Mouse (Mus musculus): ENCODE results near the gene Disp2. TPM values are rescaled to one million over a fixed set of nuclear protein-coding genes. Genes with fewer than 3 reads are reported as not detected.

Gene Disp2
- total and polyA plus RNA-seq, 3 experiments: 0.03 to 0.16 TPM; not detected in 1

DNA sequence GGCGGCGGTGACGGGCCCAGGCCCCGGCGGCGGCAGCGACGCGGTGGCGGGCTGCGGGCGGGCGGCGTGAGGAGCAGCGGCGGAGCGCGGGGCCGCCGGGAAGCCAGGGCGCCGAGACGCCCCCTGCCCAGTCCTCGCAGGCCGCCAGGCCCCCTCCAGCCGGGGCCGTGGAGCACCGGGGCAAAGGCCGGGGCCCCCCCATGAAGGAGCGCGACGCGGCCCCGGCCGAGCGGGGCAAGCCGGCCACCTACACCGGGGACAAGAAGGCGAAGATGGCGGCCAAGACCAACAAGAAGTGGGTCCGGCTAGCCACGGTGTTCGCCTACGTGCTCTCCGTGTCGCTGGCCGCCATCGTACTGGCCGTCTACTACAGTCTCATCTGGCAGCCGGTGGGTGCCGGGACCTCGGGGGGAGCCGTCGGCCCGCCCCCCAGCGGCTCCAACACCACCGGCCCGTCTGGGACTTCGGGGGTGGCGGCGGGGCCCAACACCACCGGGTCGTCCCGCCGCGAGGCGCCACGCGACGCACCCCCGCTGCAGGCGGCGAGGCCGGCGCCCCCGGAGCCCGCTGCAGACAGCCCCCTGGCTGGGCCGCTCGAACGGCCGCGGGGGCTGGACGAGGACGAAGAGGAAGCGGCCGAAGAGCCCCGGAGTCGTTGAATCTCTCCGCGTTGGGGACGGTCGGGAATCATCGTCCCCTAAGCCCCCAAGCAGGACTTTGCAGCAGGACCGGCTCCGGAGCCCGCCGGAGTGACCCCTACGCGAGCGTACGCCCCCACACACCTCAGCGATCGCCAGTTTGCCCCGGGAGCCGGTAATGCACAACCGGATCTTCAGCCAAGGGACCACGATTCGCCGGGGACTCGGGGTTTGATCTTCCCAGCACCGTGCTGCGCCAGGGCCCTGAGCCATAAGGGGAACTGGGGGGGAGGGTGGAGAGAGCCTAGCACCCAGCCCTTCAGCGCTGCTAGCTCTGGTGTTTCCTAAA is 33.3 kb upstream of the Disp2 start:
- TF ChIP-seq TAL1 (conservative IDR thresholded peaks at IDR 0.05; ENCODE audit: low read depth, low read length): no peak
- TF ChIP-seq CTCF (IDR thresholded peaks at IDR 0.05; ENCODE audit: low read depth, low read length): no peak
- no peak for TF ChIP-seq POLR2AphosphoS5 (IDR thresholded peaks at IDR 0.05; ENCODE audit: insufficient replicate concordance, low read depth, low read length)
- no peak for TF ChIP-seq GATA2 (IDR thresholded peaks at IDR 0.05; ENCODE audit: borderline replicate concordance, low read depth, low read length)
- H3K4me1 ChIP-seq (ENCODE audit: insufficient read depth, low read depth, low read length): peaks cover 51% of the 10 kb centered on the region

DNA sequence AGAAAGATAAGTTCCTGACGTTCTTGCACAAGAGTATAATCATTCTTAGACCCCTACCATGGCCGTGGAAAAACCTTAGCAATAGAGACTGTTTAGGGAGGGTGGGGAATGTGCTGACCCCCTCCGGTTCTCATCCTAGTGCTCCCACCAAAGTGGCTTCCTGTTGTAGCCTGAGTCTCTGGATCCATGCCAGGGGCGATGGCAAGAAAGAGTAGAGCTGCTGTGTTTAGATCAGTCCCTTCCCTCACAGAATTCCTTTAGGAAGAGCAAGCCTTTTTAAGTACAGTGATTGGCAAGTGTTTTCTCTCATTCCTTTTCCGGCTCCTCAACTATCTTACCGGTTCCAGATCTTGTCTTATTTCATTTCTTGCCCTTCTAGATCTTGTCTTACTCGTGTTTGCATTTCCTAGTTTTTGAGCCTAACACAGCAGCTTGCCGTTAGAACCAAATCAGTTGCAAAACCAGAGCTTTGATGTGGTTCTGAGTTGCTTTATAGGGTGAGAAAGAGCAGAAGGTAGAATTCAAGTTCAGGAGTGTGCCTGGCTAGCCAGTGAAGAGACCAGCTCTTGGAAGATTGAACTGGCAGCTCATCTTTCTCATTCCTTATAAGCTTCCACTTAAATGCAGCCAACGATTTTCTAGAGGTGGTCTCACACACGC is 32.1 kb upstream of the Disp2 start:
- H3K4me1 ChIP-seq (ENCODE audit: insufficient read depth, low read depth, low read length): peaks cover 61% of the 10 kb centered on the region
- peaks cover 50% of the 10 kb centered on the region for H3K36me3 ChIP-seq (replicated peaks)
- peaks cover 2% of the 10 kb centered on the region for H3K27me3 ChIP-seq (ENCODE audit: insufficient read depth, low read length)
- DNase-seq (ENCODE audit: low spot score): no peak
- no peak for TF ChIP-seq POLR2AphosphoS5 (IDR thresholded peaks at IDR 0.05; ENCODE audit: insufficient replicate concordance, low read depth, low read length)
- no peak for TF ChIP-seq CTCF (IDR thresholded peaks at IDR 0.05; ENCODE audit: low read depth, low read length)
- TF ChIP-seq TAL1 (conservative IDR thresholded peaks at IDR 0.05; ENCODE audit: low read depth, low read length): no peak
- peak overlapping the region; percentile 93; the same call in 1 of the 2 replicates for H3K4me3 ChIP-seq (ENCODE audit: low read depth, low read length)
- ATAC-seq (ENCODE audit: extremely low read depth, insufficient number of reproducible peaks, low FRiP score, poor library complexity, severe bottlenecking): no peak
- no peaks in the 10 kb centered on the region for H3K9me3 ChIP-seq (replicated peaks)

More for the DNA sequence above, 33.3 kb upstream of the Disp2 start:
- no peaks in the 10 kb centered on the region for H3K9me3 ChIP-seq (replicated peaks)
- ATAC-seq (ENCODE audit: extremely low read depth, insufficient number of reproducible peaks, low FRiP score, poor library complexity, severe bottlenecking) (0 out of 2 replicates have a peak, but pooled peaks have one; percentile 16), DNase-seq (ENCODE audit: low spot score) (peak; percentile 60)
- H3K36me3 ChIP-seq (replicated peaks): peaks cover 38% of the 10 kb centered on the region
- H3K4me3 ChIP-seq (ENCODE audit: low read depth, low read length): peak overlapping the region; percentile 93
- peaks cover 9% of the 10 kb centered on the region for H3K27me3 ChIP-seq (ENCODE audit: insufficient read depth, low read length)

DNA sequence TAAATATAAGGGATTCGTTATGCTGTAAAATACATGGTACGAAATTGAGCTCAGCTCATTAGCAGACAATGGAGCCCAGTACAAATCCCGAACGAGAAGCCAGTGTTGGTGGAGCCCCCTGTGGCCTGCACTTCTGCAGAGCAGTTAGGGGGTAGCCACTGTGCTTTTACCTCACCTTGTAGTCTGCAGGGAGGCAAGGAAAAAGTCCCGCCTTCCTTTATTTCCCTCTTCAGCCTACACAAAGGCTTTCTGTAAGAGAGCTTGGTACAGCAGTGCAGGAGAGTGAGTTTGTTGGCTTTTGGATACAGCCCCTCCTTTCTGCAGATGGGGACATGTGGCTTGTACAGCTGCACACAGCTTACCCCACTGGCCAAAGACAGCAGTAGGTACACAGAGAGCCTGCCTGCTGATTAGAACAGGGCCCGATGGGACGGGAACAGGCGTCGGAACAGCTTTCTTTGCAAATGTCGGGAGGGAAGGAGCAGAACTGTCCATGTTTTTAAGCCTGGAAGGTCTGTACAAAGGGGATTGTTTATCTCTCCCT is 30.1 kb upstream of the Disp2 start:
- Histone ChIP-seq H3K9me3 (replicated peaks) (no peaks in the 10 kb centered on the region), H3K4me1 (ENCODE audit: insufficient read depth, low read depth, low read length) (peaks cover 54% of the 10 kb centered on the region), H3K36me3 (replicated peaks) (peaks cover 57% of the 10 kb centered on the region), H3K4me3 (ENCODE audit: low read depth, low read length) (no peak overlapping the region), H3K27me3 (ENCODE audit: insufficient read depth, low read length) (no peaks in the 10 kb centered on the region)
- TF ChIP-seq TAL1 (conservative IDR thresholded peaks at IDR 0.05; ENCODE audit: low read depth, low read length): no peak
- no peak for TF ChIP-seq POLR2AphosphoS5 (IDR thresholded peaks at IDR 0.05; ENCODE audit: insufficient replicate concordance, low read depth, low read length)
- no peak for TF ChIP-seq GATA1 (IDR thresholded peaks at IDR 0.05; ENCODE audit: borderline replicate concordance, low read length)
- no peak for TF ChIP-seq GATA2 (IDR thresholded peaks at IDR 0.05; ENCODE audit: borderline replicate concordance, low read depth, low read length)
- TF ChIP-seq CTCF (IDR thresholded peaks at IDR 0.05; ENCODE audit: low read depth, low read length): no peak
- no peak for ATAC-seq (ENCODE audit: extremely low read depth, insufficient number of reproducible peaks, low FRiP score, poor library complexity, severe bottlenecking)
- no peak for DNase-seq (ENCODE audit: low spot score)

DNA sequence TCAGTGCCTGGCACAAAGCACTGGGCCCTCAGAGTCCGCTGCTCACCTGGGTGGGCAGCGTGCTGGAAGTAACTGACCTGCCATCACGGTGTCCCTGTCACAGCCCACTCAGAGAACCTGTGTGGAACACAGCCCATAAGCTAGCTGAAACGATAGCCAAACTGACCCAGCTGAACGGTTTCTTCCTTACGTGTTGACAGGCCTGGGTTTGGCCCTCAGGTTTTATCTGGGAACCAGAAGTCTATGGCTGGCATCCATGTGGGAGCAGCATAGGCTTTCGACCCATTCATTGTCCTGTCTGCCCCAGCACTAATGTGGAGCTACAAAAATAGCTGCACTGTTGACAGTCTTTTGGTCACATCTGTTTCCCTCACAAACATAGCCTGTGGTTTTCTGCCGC is 29.0 kb upstream of the Disp2 start:
- DNase-seq (ENCODE audit: low spot score) (no peak), ATAC-seq (ENCODE audit: extremely low read depth, insufficient number of reproducible peaks, low FRiP score, poor library complexity, severe bottlenecking) (no peak)
- H3K4me3 ChIP-seq (ENCODE audit: low read depth, low read length): no peak overlapping the region
- peaks cover 44% of the 10 kb centered on the region for H3K4me1 ChIP-seq (ENCODE audit: insufficient read depth, low read depth, low read length)
- H3K36me3 ChIP-seq (replicated peaks): peaks cover 57% of the 10 kb centered on the region
- no peaks in the 10 kb centered on the region for H3K9me3 ChIP-seq (replicated peaks)
- TF ChIP-seq GATA2 (IDR thresholded peaks at IDR 0.05; ENCODE audit: borderline replicate concordance, low read depth, low read length) (no peak), TAL1 (conservative IDR thresholded peaks at IDR 0.05; ENCODE audit: low read depth, low read length) (no peak), POLR2AphosphoS5 (IDR thresholded peaks at IDR 0.05; ENCODE audit: insufficient replicate concordance, low read depth, low read length) (no peak), GATA1 (IDR thresholded peaks at IDR 0.05; ENCODE audit: borderline replicate concordance, low read length) (no peak), CTCF (IDR thresholded peaks at IDR 0.05; ENCODE audit: low read depth, low read length) (no peak)
- no peaks in the 10 kb centered on the region for H3K27me3 ChIP-seq (ENCODE audit: insufficient read depth, low read length)

DNA sequence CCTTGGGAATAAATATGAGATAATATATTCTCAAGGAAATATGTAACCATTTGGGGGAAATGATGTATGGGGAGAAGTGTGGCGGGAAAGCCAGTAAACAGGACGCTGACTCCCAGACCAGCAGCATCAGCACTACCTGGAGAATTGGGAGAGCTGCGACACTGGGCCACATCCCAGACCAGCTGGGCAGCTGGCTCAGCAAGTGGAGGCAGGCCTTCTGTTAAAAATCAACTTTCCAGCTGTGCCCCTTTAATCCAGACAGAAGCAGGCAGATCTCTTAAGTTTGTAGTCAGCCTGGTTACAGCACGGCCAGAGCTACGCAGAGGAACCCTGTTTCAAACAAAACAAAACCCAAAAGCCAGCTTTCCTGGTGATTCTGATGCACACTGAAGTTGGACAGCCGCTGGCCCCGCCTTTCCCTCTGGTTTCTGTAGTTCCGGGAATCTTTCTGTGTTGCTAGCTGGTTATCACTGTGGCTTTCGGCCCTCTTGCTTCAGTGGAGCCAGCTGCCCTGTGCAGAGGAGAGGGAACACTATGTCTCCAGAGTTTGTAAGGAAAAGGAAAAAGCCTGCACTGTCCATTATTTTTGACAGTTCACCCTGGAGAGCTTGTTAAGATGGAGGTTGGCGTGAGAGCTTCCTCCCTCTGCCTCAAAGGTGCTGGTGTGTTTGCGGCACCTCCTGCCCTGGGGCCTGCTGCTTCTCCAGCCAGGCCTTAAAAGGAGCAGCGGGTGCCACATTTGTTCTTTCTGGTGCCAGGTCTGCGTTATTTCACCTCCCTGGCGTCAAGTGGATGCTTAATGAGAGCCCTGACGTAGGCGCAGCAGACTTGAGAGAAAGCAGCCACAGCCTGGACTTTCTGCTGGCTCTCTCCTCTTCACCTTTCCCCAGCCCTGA is 27.4 kb upstream of the Disp2 start:
- Histone ChIP-seq H3K4me3 (ENCODE audit: low read depth, low read length) (no peak overlapping the region), H3K4me1 (ENCODE audit: insufficient read depth, low read depth, low read length) (peaks cover 36% of the 10 kb centered on the region), H3K27me3 (ENCODE audit: insufficient read depth, low read length) (peaks cover 9% of the 10 kb centered on the region), H3K9me3 (replicated peaks) (no peaks in the 10 kb centered on the region), H3K36me3 (replicated peaks) (peaks cover 57% of the 10 kb centered on the region)
- ATAC-seq (ENCODE audit: extremely low read depth, insufficient number of reproducible peaks, low FRiP score, poor library complexity, severe bottlenecking): no peak
- TF ChIP-seq GATA2 (IDR thresholded peaks at IDR 0.05; ENCODE audit: borderline replicate concordance, low read depth, low read length) (no peak), TAL1 (conservative IDR thresholded peaks at IDR 0.05; ENCODE audit: low read depth, low read length) (no peak), CTCF (IDR thresholded peaks at IDR 0.05; ENCODE audit: low read depth, low read length) (no peak), POLR2AphosphoS5 (IDR thresholded peaks at IDR 0.05; ENCODE audit: insufficient replicate concordance, low read depth, low read length) (no peak), GATA1 (IDR thresholded peaks at IDR 0.05; ENCODE audit: borderline replicate concordance, low read length) (no peak)
- no peak for DNase-seq (ENCODE audit: low spot score)

All from G1E (cell line).